Mouse (Mus musculus) E14TG2a.4 (cell line): Measurements from ENCODE around the gene Yipf2.

ENCODE experiments used
- CTCF ChIP-seq: conservative IDR thresholded peaks from 2 replicates; pipeline ENCODE4 v1.5.1; 2014; ENCODE audit warnings: low read length
- NANOG ChIP-seq: IDR thresholded peaks from 2 replicates; pipeline ENCODE4 v1.6.1; 2014; ENCODE audit warnings: borderline replicate concordance, low read length, mixed read lengths
- POU5F1 ChIP-seq: IDR thresholded peaks from 2 replicates; pipeline ENCODE4 v1.6.1; 2014; ENCODE audit warnings: low read length, borderline replicate concordance

DNA sequence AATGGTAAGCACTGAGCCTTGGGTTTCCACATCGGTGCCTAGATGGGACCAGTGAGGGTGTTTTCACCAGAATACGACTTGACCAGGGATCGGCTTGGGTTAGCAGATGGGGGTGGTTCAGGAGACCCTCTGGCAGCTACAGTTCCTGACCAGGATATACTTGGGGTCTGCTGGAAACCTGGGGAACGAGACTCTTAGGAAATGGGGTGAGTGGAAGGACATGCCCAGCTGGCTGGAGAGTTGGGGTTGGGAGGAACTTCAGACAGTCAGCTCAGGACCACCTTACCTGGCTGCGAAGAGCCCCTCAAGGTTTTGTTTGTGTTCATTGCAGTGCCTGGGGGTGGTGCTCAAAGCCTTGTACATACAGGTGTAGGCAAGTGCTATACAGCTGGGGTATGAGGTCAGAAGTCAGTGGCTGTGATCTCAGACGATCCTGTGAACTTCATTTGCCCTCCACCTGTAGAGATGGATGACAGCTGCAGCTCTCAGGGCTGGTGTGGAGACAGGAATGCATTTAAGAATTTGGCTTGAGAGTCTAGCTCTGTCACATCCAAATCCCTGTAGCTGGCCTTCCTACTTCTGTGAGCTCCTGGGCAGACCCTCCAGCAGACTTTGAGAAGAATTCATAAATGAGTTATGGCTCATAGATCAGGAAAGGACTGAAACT lies 38.9 kb downstream of the Yipf2 start:
- no peak for TF ChIP-seq CTCF
- no peak for TF ChIP-seq NANOG
- no peak for TF ChIP-seq POU5F1
